Mouse (Mus musculus) intestine, embryonic 14.5 days (tissue): ENCODE data around the gene Hist1h2ah. TPM values are rescaled to one million over a fixed set of nuclear protein-coding genes. Genes with fewer than 3 reads are reported as not detected.
A peak's percentile ranks its signal among the peaks of the same experiment; 100 is the strongest.

ENCODE experiments used
- ATAC-seq: fragments of 200-750 bp; cut with Nextera tagmentation; replicated peaks from 2 replicates; pipeline ENCODE4 v1.8.0; 2017; ENCODE audit warnings: low read depth, moderate number of reproducible peaks, moderate TSS enrichment, moderate library complexity; ENCODE audit not compliant: low FRiP score, low TSS enrichment
- DNase-seq: peaks from one replicate; pipeline ENCODE4 v3.0.0-alpha.2; 2018; ENCODE audit warnings: low spot score
- H3K27ac ChIP-seq: fragments of 300-500 bp; sonication (generic); 2 replicates; pipeline ENCODE4 v1.5.1; 2014; ENCODE audit warnings: low read depth, mild to moderate bottlenecking, control low read depth
- H3K27me3 ChIP-seq: fragments of 300-500 bp; sonication (generic); replicated peaks from 2 replicates; pipeline ENCODE4 v1.6.1; 2014; ENCODE audit warnings: low read length, control low read depth; ENCODE audit not compliant: control insufficient read depth, insufficient read depth
- H3K36me3 ChIP-seq: fragments of 300-500 bp; sonication (generic); 2 replicates; pipeline ENCODE4 v1.6.1; 2014; ENCODE audit warnings: low read length, control low read depth; ENCODE audit not compliant: control insufficient read depth, insufficient read depth
- H3K4me1 ChIP-seq: fragments of 300-500 bp; sonication (generic); replicated peaks from 2 replicates; pipeline ENCODE4 v1.6.1; 2014; ENCODE audit warnings: low read length, control low read depth, mixed read lengths; ENCODE audit not compliant: control insufficient read depth, insufficient read depth
- H3K4me2 ChIP-seq: fragments of 300-500 bp; sonication (generic); 2 replicates; pipeline ENCODE4 v1.6.1; 2014; ENCODE audit warnings: low read length
- H3K4me3 ChIP-seq: fragments of 300-500 bp; sonication (generic); 2 replicates; pipeline ENCODE4 v1.5.1; 2014; ENCODE audit warnings: low read depth, low read length, control low read depth, mixed read lengths
- H3K9ac ChIP-seq: fragments of 300-500 bp; sonication (generic); 2 replicates; pipeline ENCODE4 v1.6.1; 2014; ENCODE audit warnings: mild to moderate bottlenecking, low read length
- H3K9me3 ChIP-seq: fragments of 300-500 bp; sonication (generic); 2 replicates; pipeline ENCODE4 v1.6.1; 2016; ENCODE audit warnings: low read length, control low read depth; ENCODE audit not compliant: control insufficient read depth
- WGBS: fragments of 180-500 bp; shearing (Covaris S2); extraction: QIAGEN DNeasy Blood & Tissue Kit; methylation state at CpG from one replicate; pipeline ENCODE4 v1.1.7; 2014; 5-methylcytosine and 5-hydroxymethylcytosine counted together
- polyA plus RNA-seq: library from polyadenylated mRNA; unstranded; fragments of >200 nt; fragmentation: Nextera tagmentation; extraction: Ambion mirVana; gene quantifications from 2 replicates; pipeline ENCODE4 v1.2.1, GENCODE M21; 2014

Hist1h2ah gene
- polyA plus RNA-seq, 1 experiment from 2014 or later = 19.7 TPM

DNA sequence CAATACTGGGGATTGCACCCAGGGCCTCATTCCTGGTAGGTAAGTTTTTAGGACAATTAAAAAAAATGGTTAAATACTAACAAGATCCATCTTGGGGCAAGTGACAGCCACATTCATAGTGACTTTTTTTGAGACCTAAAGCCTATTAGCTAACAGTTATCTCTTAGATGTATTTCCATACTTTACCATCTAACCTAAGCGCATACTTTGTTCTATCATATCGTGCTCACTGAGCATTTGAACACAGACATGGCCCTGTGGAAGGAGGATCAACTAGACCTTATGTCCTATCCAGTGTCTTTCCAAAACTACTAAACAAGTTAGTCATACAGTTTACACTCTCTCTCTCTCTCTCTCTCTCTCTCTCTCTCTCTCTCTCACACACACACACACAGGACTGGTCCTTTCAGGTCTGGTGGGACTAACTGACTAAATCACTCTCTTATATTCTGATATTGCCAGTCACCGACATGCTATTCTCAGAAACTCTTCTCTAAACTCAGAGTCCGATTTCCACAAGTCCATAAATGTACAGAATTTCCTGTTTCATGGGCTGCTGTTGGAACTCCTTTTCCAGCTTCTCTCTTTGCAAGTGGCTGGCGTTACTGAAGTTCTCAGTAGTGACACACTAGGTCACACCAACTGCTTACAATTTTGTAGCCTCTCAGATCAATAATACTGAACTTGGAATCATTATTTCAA lies 1.5 kb downstream of the Hist1h2ah start:
- DNase-seq (no peak), ATAC-seq (no peak)
- H3K4me3 ChIP-seq = peak overlapping the region; percentile 43
- peaks cover 10% of the 10 kb centered on the region for H3K4me1 ChIP-seq
- H3K9me3 ChIP-seq = no peaks in the 10 kb centered on the region
- no peaks in the 10 kb centered on the region for H3K36me3 ChIP-seq
- no peaks in the 10 kb centered on the region for H3K27me3 ChIP-seq
- peak overlapping the region; percentile 79 for H3K9ac ChIP-seq
- H3K4me2 ChIP-seq = peak overlapping the region; percentile 56
- H3K27ac ChIP-seq = peak overlapping the region; percentile 90
- 41% methylated on average over 5 of the region's 5 CpGs for WGBS

DNA sequence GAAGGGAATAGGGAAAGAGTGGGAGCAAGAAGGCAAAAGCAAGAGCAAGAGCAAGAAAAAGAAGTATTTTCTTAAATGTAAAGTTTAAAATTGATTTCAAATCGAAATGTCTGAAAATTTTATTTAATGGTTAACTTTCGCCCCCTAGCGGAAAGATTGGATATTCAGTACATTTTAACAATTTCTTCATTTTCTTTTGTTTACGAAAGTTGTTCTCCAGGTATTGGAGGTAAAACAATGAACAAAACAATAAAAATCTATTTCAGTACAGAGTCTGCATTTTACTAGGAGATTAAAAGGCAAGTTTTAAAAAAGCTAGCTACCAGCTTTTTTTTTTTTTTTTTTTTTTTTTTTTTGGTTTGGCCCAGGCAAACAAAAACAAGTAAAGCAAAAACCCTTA lies 4.9 kb downstream of the Hist1h2ah start:
- DNase-seq = no peak
- H3K36me3 ChIP-seq = no peaks in the 10 kb centered on the region
- H3K27me3 ChIP-seq = no peaks in the 10 kb centered on the region
- H3K9me3 ChIP-seq = no peaks in the 10 kb centered on the region
- peaks cover 7% of the 10 kb centered on the region for H3K4me1 ChIP-seq
- no peak overlapping the region for H3K27ac ChIP-seq
- H3K4me2 ChIP-seq = no peak overlapping the region
- H3K9ac ChIP-seq = no peak overlapping the region
- ATAC-seq = no peak
- WGBS = 12% methylated on average over 4 of the region's 4 CpGs
- no peak overlapping the region for H3K4me3 ChIP-seq

DNA sequence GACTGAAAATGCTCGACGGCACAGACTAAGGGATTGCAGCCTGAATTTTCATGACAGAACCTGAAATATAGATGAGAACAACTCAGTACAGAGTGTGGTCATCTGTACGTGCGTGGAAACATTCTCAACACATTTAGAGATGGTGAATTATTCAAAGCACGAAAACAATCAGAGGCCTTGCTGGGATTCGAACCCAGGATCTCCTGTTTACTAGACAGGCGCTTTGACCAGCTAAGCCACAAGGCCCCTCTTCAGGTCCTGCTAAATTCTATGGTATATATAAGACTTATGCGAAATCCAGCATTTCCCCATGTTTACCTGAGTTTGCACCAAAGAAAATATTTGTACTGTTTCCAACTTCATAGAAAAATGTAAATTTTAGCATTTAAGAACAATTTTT lies 5.4 kb downstream of the Hist1h2ah start:
- ATAC-seq (no peak), DNase-seq (no peak)
- H3K4me1 ChIP-seq = peaks cover 7% of the 10 kb centered on the region
- H3K9me3 ChIP-seq = no peaks in the 10 kb centered on the region
- no peaks in the 10 kb centered on the region for H3K27me3 ChIP-seq
- no peak overlapping the region for H3K4me3 ChIP-seq
- no peaks in the 10 kb centered on the region for H3K36me3 ChIP-seq
- WGBS = 47% methylated on average over 8 of the region's 8 CpGs
- no peak overlapping the region for H3K27ac ChIP-seq
- H3K4me2 ChIP-seq = no peak overlapping the region
- no peak overlapping the region for H3K9ac ChIP-seq

DNA sequence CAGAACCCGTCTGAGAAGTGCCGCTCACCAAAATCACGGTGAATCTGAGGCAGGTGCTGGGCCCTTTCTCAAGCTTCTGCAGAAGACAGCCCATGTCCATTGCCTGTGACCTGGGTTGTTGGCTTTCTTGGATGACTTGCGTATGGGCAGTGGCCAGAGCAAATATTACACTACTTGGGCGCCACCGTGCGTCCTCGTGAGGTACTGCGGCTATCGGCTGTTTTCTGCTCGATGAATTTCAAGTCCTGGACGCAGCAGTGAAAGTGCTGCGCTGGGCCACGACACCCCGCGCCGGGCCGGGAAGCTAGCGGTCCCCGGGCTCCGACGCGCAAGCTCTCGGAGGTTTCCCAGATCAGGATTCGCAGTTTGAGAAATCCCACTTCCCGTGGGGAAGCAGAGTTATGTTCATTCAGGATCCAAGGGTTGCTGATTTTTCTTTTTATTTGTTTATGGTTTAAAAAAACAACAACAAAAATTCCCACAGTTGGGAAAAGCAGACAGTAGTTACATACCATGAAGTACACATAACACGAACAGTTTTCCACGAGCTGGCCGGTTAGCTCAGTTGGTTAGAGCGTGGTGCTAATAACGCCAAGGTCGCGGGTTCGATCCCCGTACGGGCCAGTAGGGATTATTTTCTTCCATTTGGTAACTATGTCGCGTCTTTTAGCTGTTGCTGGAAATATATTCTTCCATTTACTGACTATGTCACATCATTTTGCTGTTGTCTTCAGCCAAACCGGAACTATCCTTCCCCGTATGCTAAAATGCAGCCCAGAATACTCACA lies 6.5 kb downstream of the Hist1h2ah start:
- ATAC-seq = peak; percentile 74
- H3K27me3 ChIP-seq = no peaks in the 10 kb centered on the region
- H3K4me1 ChIP-seq = peaks cover 7% of the 10 kb centered on the region
- no peaks in the 10 kb centered on the region for H3K36me3 ChIP-seq
- WGBS = 1% methylated on average over 40 of the region's 40 CpGs
- peak overlapping the region; percentile 55 for H3K4me3 ChIP-seq
- H3K27ac ChIP-seq = peak overlapping the region; percentile 77
- no peaks in the 10 kb centered on the region for H3K9me3 ChIP-seq
- peak overlapping the region; percentile 62 for H3K9ac ChIP-seq
- DNase-seq = peak; percentile 99
- H3K4me2 ChIP-seq = peak overlapping the region; percentile 60

DNA sequence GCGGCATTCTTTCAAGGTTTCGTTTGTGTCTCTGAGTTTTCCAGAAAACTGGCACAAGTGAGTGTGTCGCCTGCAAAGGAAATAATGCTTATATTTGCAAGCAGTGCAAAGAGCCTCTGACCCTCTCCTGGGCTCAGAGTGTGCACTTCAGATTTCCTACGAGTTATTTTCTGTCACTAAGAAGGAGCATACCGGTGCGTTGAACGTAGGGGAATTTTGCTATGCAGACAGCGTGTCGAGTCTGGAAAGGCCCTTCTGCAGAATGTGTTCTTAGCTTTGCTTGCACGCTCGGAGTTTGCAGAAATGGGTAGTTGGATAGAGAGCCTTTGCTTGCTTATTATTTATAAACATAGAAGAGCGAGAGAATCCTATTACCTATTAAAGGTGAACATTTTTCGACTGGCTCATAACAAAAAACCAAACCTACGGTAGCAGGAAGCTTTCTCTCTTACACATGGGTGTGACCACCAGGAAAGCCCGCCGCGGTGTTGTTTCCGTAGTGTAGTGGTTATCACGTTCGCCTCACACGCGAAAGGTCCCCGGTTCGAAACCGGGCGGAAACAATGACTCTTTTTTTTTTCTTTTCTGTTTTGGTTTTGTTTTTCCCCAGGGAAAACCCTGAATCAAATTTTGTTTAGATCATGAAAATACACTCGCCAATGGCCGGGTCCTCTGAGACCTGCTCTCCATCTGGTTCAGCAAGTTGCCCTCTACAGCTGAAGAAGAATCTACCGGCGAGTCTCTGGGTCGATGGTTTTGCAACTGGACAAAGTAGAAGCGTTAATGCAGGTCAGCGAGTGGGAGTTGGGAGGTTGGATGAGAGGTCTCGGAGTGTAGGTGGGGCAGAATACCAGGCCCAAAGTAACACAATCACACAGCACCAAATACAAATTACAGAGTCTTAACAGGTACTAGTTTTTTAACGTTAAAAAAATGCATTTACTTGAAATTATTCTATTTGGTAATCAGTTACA lies 9.0 kb downstream of the Hist1h2ah start:
- ATAC-seq = no peak; the same call in 1 of the 2 replicates

DNA sequence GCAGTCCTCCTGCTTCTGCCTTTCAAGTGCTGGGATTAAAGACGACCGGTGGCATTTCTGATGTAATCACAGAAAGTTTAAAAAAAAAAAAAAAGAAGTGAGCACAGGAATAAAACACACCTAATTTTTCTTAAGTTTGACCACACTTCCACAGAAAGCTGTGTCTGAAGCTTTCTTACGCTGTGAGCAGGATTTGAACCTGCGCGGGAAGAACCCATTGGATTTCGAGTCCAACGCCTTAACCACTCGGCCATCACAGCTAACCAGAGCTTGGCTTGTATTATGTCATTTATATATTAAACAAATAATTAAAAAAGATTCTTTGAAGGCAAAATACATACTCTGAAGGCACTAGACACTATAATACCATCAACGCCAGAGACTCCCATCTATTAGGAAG lies 13.1 kb downstream of the Hist1h2ah start:
- Histone ChIP-seq H3K4me3 (peak overlapping the region; percentile 63), H3K9ac (peak overlapping the region; percentile 48), H3K4me2 (peak overlapping the region; percentile 86), H3K27ac (no peak overlapping the region), H3K36me3 (no peaks in the 10 kb centered on the region), H3K4me1 (0 out of 2 replicates have a peak, but pooled peaks cover 7% of the 10 kb centered on the region), H3K27me3 (peaks cover 9% of the 10 kb centered on the region; the same call in 1 of the 2 replicates), H3K9me3 (no peaks in the 10 kb centered on the region)
- DNase-seq (peak; percentile 89), ATAC-seq (peak; percentile 81)
- under 1% methylated on average over 9 of the region's 9 CpGs for WGBS

More for the DNA sequence above, 9.0 kb downstream of the Hist1h2ah start:
- Histone ChIP-seq H3K36me3 (no peaks in the 10 kb centered on the region), H3K27ac (no peak overlapping the region), H3K4me2 (peak overlapping the region; percentile 60), H3K9ac (peak overlapping the region; percentile 53), H3K4me1 (peaks cover 4% of the 10 kb centered on the region), H3K4me3 (peak overlapping the region; percentile 59), H3K9me3 (no peaks in the 10 kb centered on the region), H3K27me3 (no peaks in the 10 kb centered on the region)
- DNase-seq = peak; percentile 100
- WGBS = 1% methylated on average over 35 of the region's 35 CpGs

DNA sequence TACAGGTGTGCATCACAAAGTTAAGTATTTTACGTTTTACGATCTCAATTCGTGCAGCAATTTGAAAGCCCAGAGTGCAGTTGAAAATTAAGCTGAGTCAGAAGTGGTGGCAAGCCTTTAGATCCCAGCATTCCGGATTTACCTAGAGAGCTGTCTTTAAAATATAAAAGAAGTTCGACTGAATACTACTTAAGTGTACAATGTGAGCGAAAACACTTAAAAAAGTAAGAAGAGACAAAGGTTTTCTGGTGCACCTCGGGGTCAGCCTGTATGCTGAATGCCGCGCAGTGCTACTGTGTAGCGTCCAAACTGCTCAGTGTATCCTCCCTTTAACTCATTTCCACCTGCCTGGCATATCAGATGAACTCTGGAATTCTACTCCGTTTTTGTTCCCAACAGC lies 13.8 kb downstream of the Hist1h2ah start:
- Histone ChIP-seq H3K27me3 (peaks cover 9% of the 10 kb centered on the region; the same call in 1 of the 2 replicates), H3K27ac (no peak overlapping the region), H3K4me1 (0 out of 2 replicates have a peak, but pooled peaks cover 7% of the 10 kb centered on the region), H3K36me3 (no peaks in the 10 kb centered on the region), H3K4me3 (peak overlapping the region; percentile 63), H3K9me3 (no peaks in the 10 kb centered on the region), H3K4me2 (peak overlapping the region; percentile 86), H3K9ac (peak overlapping the region; percentile 48)
- WGBS = under 1% methylated on average over 11 of the region's 11 CpGs
- ATAC-seq (no peak), DNase-seq (peak; percentile 63)

DNA sequence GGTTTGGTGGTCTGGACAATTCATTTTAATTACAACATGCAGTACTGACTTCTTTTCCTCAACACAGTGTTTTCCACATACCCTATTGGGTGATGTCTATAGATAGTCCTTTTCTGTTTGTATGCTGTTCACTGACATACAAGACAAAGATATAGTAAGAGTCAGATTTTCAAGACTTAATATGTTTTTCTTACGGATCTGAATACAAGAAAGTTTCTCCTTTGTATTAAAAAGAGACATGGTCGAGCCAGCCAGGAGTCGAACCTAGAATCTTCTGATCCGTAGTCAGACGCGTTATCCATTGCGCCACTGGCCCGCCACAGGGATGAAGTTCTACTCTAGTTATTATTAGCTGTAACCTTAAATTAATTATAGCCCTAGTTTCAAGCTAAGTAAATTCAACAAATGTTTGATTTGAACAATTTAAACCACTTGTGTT lies 14.4 kb downstream of the Hist1h2ah start:
- H3K9me3 ChIP-seq = no peaks in the 10 kb centered on the region
- ATAC-seq (peak; percentile 73), DNase-seq (peak; percentile 85)
- H3K4me2 ChIP-seq = peak overlapping the region; percentile 86
- H3K9ac ChIP-seq = peak overlapping the region; percentile 53
- peak overlapping the region; percentile 63 for H3K4me3 ChIP-seq
- H3K4me1 ChIP-seq = 0 out of 2 replicates have a peak, but pooled peaks cover 7% of the 10 kb centered on the region
- H3K27ac ChIP-seq = no peak overlapping the region
- under 1% methylated on average over 8 of the region's 8 CpGs for WGBS
- H3K27me3 ChIP-seq = peaks cover 11% of the 10 kb centered on the region; the same call in 1 of the 2 replicates
- H3K36me3 ChIP-seq = no peaks in the 10 kb centered on the region
